Mouse (Mus musculus): ENCODE measurements at regions not wholly inside any gene's neighbourhood (a gene's known extent, or its start where the extent isn't known, plus 50 kb on each side); places are given as distances from the start of the nearest gene placed in this dataset.

- WGBS, result 67% methylated on average over 3 of the region's 3 CpGs
- H3K4me1 ChIP-seq (ENCODE audit: control insufficient read depth, insufficient read depth, low read length), result no peaks in the 10 kb centered on the region
- no peaks in the 10 kb centered on the region for H3K9me3 ChIP-seq (ENCODE audit: control insufficient read depth, low read length)
- no peaks in the 10 kb centered on the region for H3K36me3 ChIP-seq (ENCODE audit: control insufficient read depth, insufficient read depth, low read length)
- H3K27me3 ChIP-seq (ENCODE audit: control insufficient read depth, insufficient read depth, low read length), result no peaks in the 10 kb centered on the region
- H3K4me2 ChIP-seq (replicated peaks; ENCODE audit: low read depth, low read length), result no peak overlapping the region
- no peak for ATAC-seq (ENCODE audit: low FRiP score, low TSS enrichment)
- H3K27ac ChIP-seq (ENCODE audit: low read depth, low read length), result no peak overlapping the region
- no peak overlapping the region for H3K4me3 ChIP-seq (ENCODE audit: low read length)
- H3K9ac ChIP-seq (ENCODE audit: low read depth, low read length), result no peak overlapping the region
Measured at GRCm38 (mm10) chr5:80178723-80179122, 841.2 kb upstream of the Adgrl3 start.

DNA sequence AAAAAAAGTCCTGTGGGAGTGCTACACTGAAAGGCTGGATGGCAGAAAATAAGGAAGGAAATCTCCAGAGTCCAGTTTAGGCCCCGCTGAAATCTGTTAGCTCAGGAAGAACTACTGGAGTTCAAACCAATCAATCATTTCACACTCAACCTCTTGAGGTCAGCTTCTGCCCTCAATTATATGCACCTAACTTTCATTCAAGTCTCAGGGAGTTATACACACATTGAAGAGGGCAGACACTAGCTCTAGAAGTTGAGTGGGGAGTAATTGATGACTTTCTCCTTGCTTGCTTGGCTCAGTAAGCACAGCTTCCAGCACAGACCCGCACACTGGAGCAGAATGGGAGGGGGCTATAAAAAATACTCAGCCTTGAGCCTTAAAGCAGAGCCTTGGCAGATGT, 839.7 kb upstream of the Adgrl3 start:
- H3K9me3 ChIP-seq (ENCODE audit: control insufficient read depth, low read length), result no peaks in the 10 kb centered on the region
- no peaks in the 10 kb centered on the region for H3K36me3 ChIP-seq (ENCODE audit: control insufficient read depth, insufficient read depth, low read length)
- no peaks in the 10 kb centered on the region for H3K4me1 ChIP-seq (ENCODE audit: control insufficient read depth, insufficient read depth, low read length)
- no peak overlapping the region for H3K4me2 ChIP-seq (replicated peaks; ENCODE audit: low read depth, low read length)
- peak; percentile 95 for ATAC-seq (ENCODE audit: low FRiP score, low TSS enrichment)
- H3K27me3 ChIP-seq (ENCODE audit: control insufficient read depth, insufficient read depth, low read length), result no peaks in the 10 kb centered on the region
- 19% methylated on average over 2 of the region's 2 CpGs for WGBS
- H3K9ac ChIP-seq (ENCODE audit: low read depth, low read length), result no peak overlapping the region
- H3K27ac ChIP-seq (ENCODE audit: low read depth, low read length), result no peak overlapping the region
- no peak overlapping the region for H3K4me3 ChIP-seq (ENCODE audit: low read length)

GRCm38 (mm10) chr5:80192418-80192817, 827.5 kb upstream of the Adgrl3 start:
- H3K27me3 ChIP-seq (ENCODE audit: control insufficient read depth, insufficient read depth, low read length), result no peaks in the 10 kb centered on the region
- H3K4me1 ChIP-seq (ENCODE audit: control insufficient read depth, insufficient read depth, low read length), result no peaks in the 10 kb centered on the region
- no peaks in the 10 kb centered on the region for H3K9me3 ChIP-seq (ENCODE audit: control insufficient read depth, low read length)
- H3K36me3 ChIP-seq (ENCODE audit: control insufficient read depth, insufficient read depth, low read length), result no peaks in the 10 kb centered on the region
- H3K4me2 ChIP-seq (replicated peaks; ENCODE audit: low read depth, low read length), result no peak overlapping the region
- ATAC-seq (ENCODE audit: low FRiP score, low TSS enrichment), result no peak
- WGBS, result 86% methylated on average over 3 of the region's 3 CpGs
- no peak overlapping the region for H3K9ac ChIP-seq (ENCODE audit: low read depth, low read length)
- no peak overlapping the region for H3K27ac ChIP-seq (ENCODE audit: low read depth, low read length)
- no peak overlapping the region for H3K4me3 ChIP-seq (ENCODE audit: low read length)

DNA sequence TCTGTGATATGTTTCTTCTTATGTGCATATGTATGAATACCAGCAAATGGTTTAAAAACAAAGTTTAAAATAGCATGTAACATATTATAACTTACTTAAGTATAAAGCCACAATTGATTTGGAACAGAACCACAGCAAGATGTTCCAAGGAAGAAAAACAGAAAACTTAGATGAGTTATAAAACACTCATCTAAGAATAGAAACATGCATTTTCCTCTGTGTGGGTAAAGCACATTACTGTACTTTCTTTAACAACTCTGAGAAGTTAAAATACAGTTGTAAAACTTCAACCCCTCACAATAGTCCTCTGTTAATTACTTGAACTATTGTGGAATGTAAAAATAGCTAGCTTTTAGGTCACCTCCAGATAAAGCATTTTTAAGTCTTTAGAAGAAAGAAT, 820.3 kb upstream of the Adgrl3 start:
- Histone ChIP-seq H3K4me1 (ENCODE audit: control insufficient read depth, insufficient read depth, low read length) (no peaks in the 10 kb centered on the region), H3K27ac (ENCODE audit: low read depth, low read length) (no peak overlapping the region), H3K9me3 (ENCODE audit: control insufficient read depth, low read length) (no peaks in the 10 kb centered on the region), H3K36me3 (ENCODE audit: control insufficient read depth, insufficient read depth, low read length) (no peaks in the 10 kb centered on the region), H3K4me3 (ENCODE audit: low read length) (no peak overlapping the region), H3K27me3 (ENCODE audit: control insufficient read depth, insufficient read depth, low read length) (no peaks in the 10 kb centered on the region), H3K4me2 (replicated peaks; ENCODE audit: low read depth, low read length) (no peak overlapping the region), H3K9ac (ENCODE audit: low read depth, low read length) (no peak overlapping the region)
- no peak for ATAC-seq (ENCODE audit: low FRiP score, low TSS enrichment)

GRCm38 (mm10) chr5:80248530-80249122, 771.3 kb upstream of the Adgrl3 start:
- Histone ChIP-seq H3K4me1 (ENCODE audit: control insufficient read depth, insufficient read depth, low read length) (no peaks in the 10 kb centered on the region), H3K27me3 (ENCODE audit: control insufficient read depth, insufficient read depth, low read length) (no peaks in the 10 kb centered on the region), H3K9me3 (ENCODE audit: control insufficient read depth, low read length) (no peaks in the 10 kb centered on the region), H3K9ac (ENCODE audit: low read depth, low read length) (no peak overlapping the region), H3K27ac (ENCODE audit: low read depth, low read length) (no peak overlapping the region), H3K4me2 (replicated peaks; ENCODE audit: low read depth, low read length) (no peak overlapping the region), H3K36me3 (ENCODE audit: control insufficient read depth, insufficient read depth, low read length) (no peaks in the 10 kb centered on the region), H3K4me3 (ENCODE audit: low read length) (no peak overlapping the region)
- 86% methylated on average over 5 of the region's 5 CpGs for WGBS
- ATAC-seq (ENCODE audit: low FRiP score, low TSS enrichment), result no peak

- H3K27me3 ChIP-seq (ENCODE audit: control insufficient read depth, insufficient read depth, low read length), result no peaks in the 10 kb centered on the region
- no peaks in the 10 kb centered on the region for H3K36me3 ChIP-seq (ENCODE audit: control insufficient read depth, insufficient read depth, low read length)
- no peaks in the 10 kb centered on the region for H3K9me3 ChIP-seq (ENCODE audit: control insufficient read depth, low read length)
- WGBS, result 61% methylated on average over 2 of the region's 2 CpGs
- no peaks in the 10 kb centered on the region for H3K4me1 ChIP-seq (ENCODE audit: control insufficient read depth, insufficient read depth, low read length)
- H3K4me2 ChIP-seq (replicated peaks; ENCODE audit: low read depth, low read length), result no peak overlapping the region
- no peak for ATAC-seq (ENCODE audit: low FRiP score, low TSS enrichment)
- no peak overlapping the region for H3K9ac ChIP-seq (ENCODE audit: low read depth, low read length)
- H3K27ac ChIP-seq (ENCODE audit: low read depth, low read length), result no peak overlapping the region
- no peak overlapping the region for H3K4me3 ChIP-seq (ENCODE audit: low read length)
Measured at GRCm38 (mm10) chr5:80251961-80252360, 768.0 kb upstream of the Adgrl3 start.

- H3K36me3 ChIP-seq (ENCODE audit: control insufficient read depth, insufficient read depth, low read length), result no peaks in the 10 kb centered on the region
- no peak overlapping the region for H3K9ac ChIP-seq (ENCODE audit: low read depth, low read length)
- H3K27ac ChIP-seq (ENCODE audit: low read depth, low read length), result no peak overlapping the region
- no peaks in the 10 kb centered on the region for H3K4me1 ChIP-seq (ENCODE audit: control insufficient read depth, insufficient read depth, low read length)
- no peaks in the 10 kb centered on the region for H3K27me3 ChIP-seq (ENCODE audit: control insufficient read depth, insufficient read depth, low read length)
- no peaks in the 10 kb centered on the region for H3K9me3 ChIP-seq (ENCODE audit: control insufficient read depth, low read length)
- no peak for ATAC-seq (ENCODE audit: low FRiP score, low TSS enrichment)
- 87% methylated on average over 9 of the region's 9 CpGs for WGBS
- H3K4me3 ChIP-seq (ENCODE audit: low read length), result no peak overlapping the region
- no peak overlapping the region for H3K4me2 ChIP-seq (replicated peaks; ENCODE audit: low read depth, low read length)
Measured at GRCm38 (mm10) chr5:80255046-80255445, 764.9 kb upstream of the Adgrl3 start.

DNA sequence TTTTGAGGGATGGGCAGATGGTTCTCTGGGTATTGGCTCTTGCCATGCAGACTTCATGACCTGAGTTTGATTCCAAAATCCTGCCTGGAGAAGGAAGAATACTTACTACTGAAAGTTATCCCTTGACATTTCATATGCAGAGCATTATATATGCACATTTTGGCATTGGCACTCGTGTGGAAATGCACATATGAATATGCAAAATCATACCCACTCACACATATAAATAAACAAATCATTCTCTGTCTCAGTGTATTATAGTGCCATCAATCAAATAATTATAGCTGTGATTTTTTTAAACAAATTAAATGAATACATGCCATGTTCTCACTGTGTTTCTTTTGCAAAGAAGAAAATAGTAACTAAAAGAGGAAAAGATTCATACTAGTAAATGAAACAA, 745.3 kb upstream of the Adgrl3 start:
- H3K27me3 ChIP-seq (ENCODE audit: control insufficient read depth, insufficient read depth, low read length), result no peaks in the 10 kb centered on the region
- H3K9me3 ChIP-seq (ENCODE audit: control insufficient read depth, low read length), result no peaks in the 10 kb centered on the region
- H3K4me1 ChIP-seq (ENCODE audit: control insufficient read depth, insufficient read depth, low read length), result no peaks in the 10 kb centered on the region
- H3K27ac ChIP-seq (ENCODE audit: low read depth, low read length), result no peak overlapping the region
- H3K36me3 ChIP-seq (ENCODE audit: control insufficient read depth, insufficient read depth, low read length), result no peaks in the 10 kb centered on the region
- H3K9ac ChIP-seq (ENCODE audit: low read depth, low read length), result no peak overlapping the region
- WGBS, result 58% methylated on average over 1 of the region's 1 CpGs
- no peak overlapping the region for H3K4me2 ChIP-seq (replicated peaks; ENCODE audit: low read depth, low read length)
- H3K4me3 ChIP-seq (ENCODE audit: low read length), result no peak overlapping the region
- ATAC-seq (ENCODE audit: low FRiP score, low TSS enrichment), result no peak

DNA sequence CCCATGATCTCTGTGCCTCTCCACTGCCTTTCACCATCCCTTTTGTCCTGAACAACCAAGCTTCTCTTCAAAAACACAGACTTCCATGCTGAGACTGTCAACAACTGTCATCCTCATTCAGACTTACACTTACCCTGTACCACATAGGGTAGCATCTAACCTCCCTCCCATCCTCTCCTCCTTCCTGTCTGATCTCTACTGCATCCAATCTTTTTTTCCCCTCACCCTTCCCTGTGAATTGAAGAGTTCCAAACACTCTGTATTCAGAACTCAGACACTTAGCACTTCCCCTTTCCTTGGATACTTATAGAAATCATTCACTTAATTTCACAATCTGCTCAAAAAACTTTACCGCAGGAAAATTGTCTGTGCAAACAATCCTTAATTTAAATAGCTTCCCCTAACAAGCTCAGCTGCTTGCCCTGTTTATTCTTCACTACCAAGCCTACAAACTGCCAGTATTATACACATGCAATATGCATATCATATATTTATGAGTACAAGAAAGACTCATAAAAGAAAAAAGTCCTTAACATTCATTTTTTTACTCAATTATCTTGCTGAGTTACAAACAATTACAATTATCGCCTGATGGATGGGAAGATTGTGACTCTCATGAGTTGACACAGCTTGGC, 744.6 kb upstream of the Adgrl3 start:
- Histone ChIP-seq H3K4me1 (ENCODE audit: control insufficient read depth, insufficient read depth, low read length) (no peaks in the 10 kb centered on the region), H3K27me3 (ENCODE audit: control insufficient read depth, insufficient read depth, low read length) (no peaks in the 10 kb centered on the region), H3K27ac (ENCODE audit: low read depth, low read length) (no peak overlapping the region), H3K9ac (ENCODE audit: low read depth, low read length) (no peak overlapping the region), H3K4me2 (replicated peaks; ENCODE audit: low read depth, low read length) (no peak overlapping the region), H3K4me3 (ENCODE audit: low read length) (no peak overlapping the region), H3K36me3 (ENCODE audit: control insufficient read depth, insufficient read depth, low read length) (no peaks in the 10 kb centered on the region), H3K9me3 (ENCODE audit: control insufficient read depth, low read length) (no peaks in the 10 kb centered on the region)
- ATAC-seq (ENCODE audit: low FRiP score, low TSS enrichment), result no peak
- WGBS, result 94% methylated on average over 2 of the region's 2 CpGs
